Mouse (Mus musculus) midbrain, embryonic 11.5 days (tissue): ENCODE results near the gene Myo9a. TPM values are rescaled to one million over a fixed set of nuclear protein-coding genes. Genes with fewer than 3 reads are reported as not detected.

Source experiments
- ATAC-seq: fragments of 200-750 bp; cut with Nextera tagmentation; 2 replicates; pipeline ENCODE4 v1.8.0; 2017; ENCODE audit warnings: moderate TSS enrichment, moderate library complexity; ENCODE audit not compliant: low FRiP score
- DNase-seq: peaks from one replicate; pipeline ENCODE4 v3.0.0; 2015; ENCODE audit warnings: low spot score; ENCODE audit errors: missing footprints
- H3K27ac ChIP-seq: fragments of 300-500 bp; sonication (generic); 2 replicates; pipeline ENCODE4 v1.5.1; 2014; ENCODE audit warnings: low read depth, low read length
- H3K27me3 ChIP-seq: fragments of 300-500 bp; sonication (generic); 2 replicates; pipeline ENCODE4 v1.6.1; 2014; ENCODE audit warnings: mild to moderate bottlenecking, low read length, moderate library complexity, mixed read lengths; ENCODE audit not compliant: control insufficient read depth, insufficient read depth
- H3K36me3 ChIP-seq: fragments of 300-500 bp; sonication (generic); 2 replicates; pipeline ENCODE4 v1.6.1; 2014; ENCODE audit warnings: mild to moderate bottlenecking, low read length, moderate library complexity, mixed read lengths; ENCODE audit not compliant: control insufficient read depth, insufficient read depth
- H3K4me1 ChIP-seq: fragments of 300-500 bp; sonication (generic); 2 replicates; pipeline ENCODE4 v1.6.1; 2014; ENCODE audit warnings: low read length; ENCODE audit not compliant: control insufficient read depth, insufficient read depth
- H3K4me2 ChIP-seq: fragments of 300-500 bp; sonication (generic); 2 replicates; pipeline ENCODE4 v1.6.1; 2014; ENCODE audit warnings: mild to moderate bottlenecking, moderate library complexity
- H3K4me3 ChIP-seq: fragments of 300-500 bp; sonication (generic); 2 replicates; pipeline ENCODE4 v1.5.1; 2014; ENCODE audit warnings: low read depth, low read length
- H3K9ac ChIP-seq: fragments of 300-500 bp; sonication (generic); 2 replicates; pipeline ENCODE4 v1.6.1; 2014; ENCODE audit warnings: low read length
- H3K9me3 ChIP-seq: fragments of 300-500 bp; sonication (generic); 2 replicates; pipeline ENCODE4 v1.6.1; 2016; ENCODE audit warnings: low read length; ENCODE audit not compliant: control insufficient read depth
- WGBS: fragments of 180-500 bp; shearing (Covaris S2); extraction: QIAGEN DNeasy Blood & Tissue Kit; methylation state at CpG from one replicate; pipeline ENCODE4 v1.1.7; 2014; 5-methylcytosine and 5-hydroxymethylcytosine counted together
- polyA plus RNA-seq: library from polyadenylated mRNA; unstranded; fragments of >200 nt; fragmentation: Nextera tagmentation; extraction: Ambion mirVana; gene quantifications from 2 replicates; pipeline ENCODE4 v1.2.1, GENCODE M21; 2014

The Myo9a gene
- polyA plus RNA-seq, 1 experiment from 2014 or later, result 20.0 TPM

DNA sequence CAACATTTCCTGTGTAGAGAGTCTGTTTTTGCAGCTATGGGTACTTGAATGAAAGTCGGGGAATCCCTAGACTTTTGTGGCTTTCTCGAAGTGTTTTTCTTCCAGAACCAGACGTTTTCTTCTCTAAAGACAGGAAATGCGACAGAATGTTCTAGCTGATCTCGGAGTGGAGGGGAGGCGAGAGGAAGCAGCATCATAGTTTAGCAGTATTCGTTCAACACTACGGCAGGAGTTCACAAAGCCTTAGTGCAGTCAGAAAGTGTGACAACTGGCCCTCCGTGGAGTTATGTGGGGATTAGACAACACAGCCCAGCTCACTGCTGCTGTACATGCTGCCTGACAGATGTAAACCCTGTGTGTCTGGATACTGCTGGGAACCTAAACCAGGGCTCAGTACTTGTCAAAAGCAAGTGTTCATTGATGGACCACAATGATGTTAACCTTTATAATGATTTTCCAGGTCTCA is 191.2 kb downstream of the Myo9a start:
- no peaks in the 10 kb centered on the region for H3K27me3 ChIP-seq
- no peak overlapping the region for H3K27ac ChIP-seq
- no peak overlapping the region for H3K9ac ChIP-seq
- H3K36me3 ChIP-seq, result no peaks in the 10 kb centered on the region
- no peaks in the 10 kb centered on the region for H3K4me1 ChIP-seq
- H3K9me3 ChIP-seq, result no peaks in the 10 kb centered on the region
- DNase-seq (peak; percentile 76), ATAC-seq (no peak)
- H3K4me3 ChIP-seq, result no peak overlapping the region
- H3K4me2 ChIP-seq, result no peak overlapping the region
- WGBS, result 75% methylated on average over 9 of the region's 9 CpGs

DNA sequence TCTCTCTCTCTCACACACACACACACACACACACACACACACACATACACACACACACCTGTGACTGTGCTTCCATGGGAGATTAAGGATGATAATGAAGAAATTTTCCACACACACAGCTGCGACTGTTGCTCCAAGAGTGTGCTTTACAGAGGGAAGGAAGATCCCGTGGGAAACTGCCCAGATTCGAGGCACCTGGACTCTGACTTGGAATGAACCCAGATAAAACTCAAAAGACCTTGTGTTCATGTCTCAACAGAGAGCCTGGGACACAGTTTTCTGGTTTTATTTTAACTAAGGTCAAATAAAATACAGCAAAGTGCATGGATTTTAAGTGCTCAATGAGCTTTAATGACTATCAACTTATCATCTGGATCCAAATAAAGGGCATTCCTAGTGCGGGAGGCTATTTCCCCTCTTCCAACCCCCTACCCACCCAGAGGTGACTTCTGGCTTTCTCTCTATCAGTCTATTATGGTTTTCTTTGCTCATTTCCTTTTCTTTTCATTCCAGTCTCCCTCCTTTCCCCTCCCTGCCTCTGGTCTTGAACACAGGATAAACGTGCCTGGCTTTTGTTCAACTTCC is 191.9 kb downstream of the Myo9a start:
- no peak overlapping the region for H3K27ac ChIP-seq
- no peak for ATAC-seq

DNA sequence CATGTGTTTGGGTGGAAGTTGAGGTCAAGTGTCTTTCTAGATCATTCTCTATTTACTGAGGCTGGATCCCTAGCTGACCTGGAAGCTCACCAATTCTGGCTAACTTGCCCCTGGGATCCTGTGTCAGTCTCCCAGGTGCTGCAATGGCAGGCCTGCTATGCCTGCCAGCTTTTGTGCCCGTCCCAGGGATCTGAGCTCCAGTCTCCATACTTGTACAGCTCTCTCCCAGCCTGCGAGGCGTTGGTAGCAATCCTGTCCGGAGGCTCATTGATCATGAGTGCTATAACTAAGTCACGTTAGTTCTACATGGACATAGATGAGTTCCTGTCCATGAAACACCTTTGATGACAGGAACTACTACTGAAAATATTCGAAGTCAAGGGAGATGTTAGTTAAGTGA is 193.1 kb downstream of the Myo9a start:
- Histone ChIP-seq H3K9ac (no peak overlapping the region), H3K4me3 (no peak overlapping the region), H3K27ac (no peak overlapping the region), H3K36me3 (no peaks in the 10 kb centered on the region), H3K9me3 (no peaks in the 10 kb centered on the region), H3K4me1 (no peaks in the 10 kb centered on the region), H3K27me3 (no peaks in the 10 kb centered on the region), H3K4me2 (no peak overlapping the region)
- ATAC-seq (no peak), DNase-seq (no peak)
- whole genome bisulfite sequencing, result 92% methylated on average over 6 of the region's 6 CpGs

More for the DNA sequence above, 191.9 kb downstream of the Myo9a start:
- Histone ChIP-seq H3K36me3 (no peaks in the 10 kb centered on the region), H3K4me3 (no peak overlapping the region), H3K4me1 (no peaks in the 10 kb centered on the region), H3K27me3 (no peaks in the 10 kb centered on the region), H3K9me3 (no peaks in the 10 kb centered on the region), H3K9ac (no peak overlapping the region), H3K4me2 (no peak overlapping the region)
- 70% methylated on average over 5 of the region's 5 CpGs for WGBS
- DNase-seq, result peak; percentile 54

DNA sequence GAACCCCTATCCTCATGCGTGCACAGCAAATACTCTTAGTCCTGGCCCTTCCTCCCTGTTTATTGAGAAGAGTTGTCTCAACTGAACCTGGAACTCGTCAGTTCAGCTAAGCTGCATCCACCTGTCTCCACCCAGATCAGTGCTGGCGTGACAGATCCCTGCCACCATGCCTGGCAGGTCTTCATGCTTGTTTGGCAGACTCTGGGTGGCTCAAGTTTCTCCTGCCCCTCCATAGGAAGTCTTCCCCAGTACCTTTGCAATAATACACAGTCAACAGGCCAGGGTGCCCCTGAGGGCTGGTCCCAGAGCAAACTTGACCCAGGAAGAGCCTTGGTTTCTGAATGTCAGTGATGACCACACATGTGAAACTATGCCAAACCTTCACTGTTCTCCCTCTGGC is 194.5 kb downstream of the Myo9a start:
- Histone ChIP-seq H3K9ac (no peak overlapping the region), H3K27me3 (no peaks in the 10 kb centered on the region), H3K4me1 (no peaks in the 10 kb centered on the region), H3K27ac (no peak overlapping the region), H3K4me3 (no peak overlapping the region), H3K9me3 (no peaks in the 10 kb centered on the region), H3K4me2 (no peak overlapping the region), H3K36me3 (no peaks in the 10 kb centered on the region)
- no peak for DNase-seq
- 76% methylated on average over 3 of the region's 3 CpGs for WGBS
- no peak for ATAC-seq

DNA sequence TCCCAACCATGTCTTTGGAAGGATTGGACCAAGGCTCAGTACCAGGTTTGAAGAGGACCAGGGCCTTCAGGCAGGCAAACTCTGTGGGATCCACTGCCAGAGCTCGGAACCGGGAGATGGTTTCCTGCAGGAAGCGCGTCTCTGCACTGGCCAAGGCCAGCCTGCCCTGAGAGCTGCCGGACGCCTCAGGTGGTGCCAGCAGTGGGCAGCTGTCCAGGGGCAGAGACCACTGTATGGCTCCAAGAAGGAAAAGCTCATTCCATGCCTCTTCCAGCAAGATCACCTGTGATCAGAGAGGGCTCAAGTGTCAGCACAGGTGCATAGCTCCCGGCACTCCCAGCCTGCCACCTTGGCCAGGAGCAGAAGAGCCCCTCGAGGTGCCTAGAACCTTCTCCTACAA is 196.6 kb downstream of the Myo9a start:
- Histone ChIP-seq H3K4me2 (no peak overlapping the region), H3K4me3 (no peak overlapping the region), H3K27ac (no peak overlapping the region), H3K27me3 (no peaks in the 10 kb centered on the region), H3K9ac (no peak overlapping the region), H3K4me1 (no peaks in the 10 kb centered on the region), H3K36me3 (no peaks in the 10 kb centered on the region), H3K9me3 (no peaks in the 10 kb centered on the region)
- ATAC-seq (no peak), DNase-seq (no peak)
- WGBS, result 88% methylated on average over 8 of the region's 8 CpGs

DNA sequence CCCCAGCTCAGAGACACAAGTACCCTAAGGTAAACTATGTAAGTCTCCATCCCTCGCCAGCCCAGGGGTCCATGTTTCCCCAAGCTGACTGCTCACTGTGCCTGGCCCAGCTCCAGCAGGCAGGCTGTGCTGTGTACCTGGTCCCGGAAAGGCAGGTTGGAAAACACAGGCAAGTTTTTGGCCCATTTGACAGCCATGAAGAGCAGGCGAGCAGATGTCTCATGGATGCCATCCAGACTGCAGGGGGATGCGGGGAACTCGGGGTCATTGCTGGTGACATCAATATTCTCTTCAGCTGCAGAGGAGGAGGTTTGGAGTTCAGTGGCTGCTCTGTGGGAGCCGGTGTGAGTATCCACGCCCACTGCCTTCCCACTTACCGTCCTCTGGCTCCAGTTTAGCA is 197.5 kb downstream of the Myo9a start:
- no peaks in the 10 kb centered on the region for H3K9me3 ChIP-seq
- H3K27ac ChIP-seq, result no peak overlapping the region
- no peaks in the 10 kb centered on the region for H3K27me3 ChIP-seq
- H3K4me1 ChIP-seq, result no peaks in the 10 kb centered on the region
- no peak overlapping the region for H3K4me3 ChIP-seq
- 80% methylated on average over 8 of the region's 8 CpGs for WGBS
- ATAC-seq (no peak), DNase-seq (peak; percentile 33)
- no peak overlapping the region for H3K9ac ChIP-seq
- no peak overlapping the region for H3K4me2 ChIP-seq
- H3K36me3 ChIP-seq, result no peaks in the 10 kb centered on the region

DNA sequence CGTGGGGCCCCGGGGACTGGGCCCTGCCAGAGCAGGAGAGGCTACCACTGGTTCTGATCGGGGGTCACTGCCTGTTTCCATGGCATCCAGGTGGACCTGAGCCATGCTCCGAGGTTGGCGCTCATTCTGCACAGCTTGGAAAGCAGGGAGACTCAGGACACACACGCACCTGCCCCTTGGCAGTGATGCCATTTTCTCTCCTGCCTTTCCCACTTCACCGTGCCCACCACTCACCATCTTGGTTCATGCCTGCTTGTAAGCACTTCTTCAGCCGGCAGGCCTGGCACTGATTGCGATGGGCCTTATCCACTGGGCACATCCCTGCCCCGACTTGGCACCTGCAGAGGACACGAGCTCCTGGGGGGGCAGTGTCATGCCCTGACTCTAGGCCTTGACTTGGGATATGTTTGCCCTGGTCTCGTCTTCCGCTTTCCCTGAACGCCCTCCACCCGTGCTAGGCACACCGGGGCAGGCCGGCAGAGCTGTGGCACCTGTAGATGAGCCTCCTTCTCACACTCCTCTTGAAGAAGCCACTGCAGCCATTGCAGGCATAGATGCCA is 198.1 kb downstream of the Myo9a start:
- H3K36me3 ChIP-seq, result no peaks in the 10 kb centered on the region
- no peaks in the 10 kb centered on the region for H3K27me3 ChIP-seq
- no peak overlapping the region for H3K4me3 ChIP-seq
- H3K4me1 ChIP-seq, result no peaks in the 10 kb centered on the region
- WGBS, result 88% methylated on average over 17 of the region's 17 CpGs
- H3K9me3 ChIP-seq, result no peaks in the 10 kb centered on the region
- DNase-seq (no peak), ATAC-seq (no peak)
- H3K9ac ChIP-seq, result no peak overlapping the region
- no peak overlapping the region for H3K4me2 ChIP-seq
- no peak overlapping the region for H3K27ac ChIP-seq

DNA sequence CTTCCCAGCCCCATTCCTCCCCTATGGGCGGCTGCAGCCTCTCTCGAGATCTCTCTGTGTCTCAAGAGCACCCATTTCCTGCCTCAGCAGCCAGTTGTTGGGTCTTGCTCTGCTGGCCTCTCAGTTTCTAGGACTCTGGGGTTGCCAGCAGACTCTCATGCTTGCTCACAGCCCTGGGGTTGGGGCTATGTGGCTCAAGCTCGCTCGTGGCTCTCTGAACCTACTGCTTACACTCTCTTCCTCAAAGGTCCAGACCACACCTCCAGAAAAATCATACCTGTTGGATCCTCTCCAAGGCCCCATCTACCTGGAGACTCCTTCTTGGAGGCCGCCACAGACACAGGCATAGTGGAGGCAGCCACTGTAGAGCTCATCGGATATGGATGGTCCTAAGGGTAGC is 198.8 kb downstream of the Myo9a start:
- 83% methylated on average over 6 of the region's 6 CpGs for WGBS
- Histone ChIP-seq H3K4me3 (no peak overlapping the region), H3K27me3 (no peaks in the 10 kb centered on the region), H3K4me2 (no peak overlapping the region), H3K9ac (no peak overlapping the region), H3K27ac (no peak overlapping the region), H3K4me1 (no peaks in the 10 kb centered on the region), H3K36me3 (no peaks in the 10 kb centered on the region), H3K9me3 (no peaks in the 10 kb centered on the region)
- ATAC-seq (no peak), DNase-seq (peak; percentile 33)

DNA sequence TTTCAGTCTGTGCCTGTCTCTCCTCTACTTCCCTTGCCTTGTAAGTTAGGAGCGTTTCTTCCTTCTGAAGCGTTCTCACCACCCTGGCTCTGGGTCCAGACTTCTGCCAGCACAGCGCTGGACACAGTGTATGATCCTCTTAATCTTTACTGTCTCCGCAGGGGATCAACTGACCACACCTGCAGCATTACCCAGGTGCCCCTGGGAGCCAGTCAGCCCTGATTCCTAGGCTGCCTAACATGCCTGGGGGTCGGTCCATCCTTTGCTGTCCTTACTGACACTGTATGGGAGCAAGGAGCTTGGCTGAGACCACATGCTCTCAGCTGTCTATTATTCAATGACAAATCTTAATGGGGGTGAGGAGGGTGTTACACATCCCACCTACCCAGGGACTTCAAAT is 199.3 kb downstream of the Myo9a start:
- H3K27ac ChIP-seq, result no peak overlapping the region
- DNase-seq (peak; percentile 59), ATAC-seq (no peak)
- no peaks in the 10 kb centered on the region for H3K9me3 ChIP-seq
- H3K36me3 ChIP-seq, result no peaks in the 10 kb centered on the region
- no peak overlapping the region for H3K9ac ChIP-seq
- 91% methylated on average over 5 of the region's 5 CpGs for WGBS
- no peak overlapping the region for H3K4me2 ChIP-seq
- H3K4me3 ChIP-seq, result no peak overlapping the region
- no peaks in the 10 kb centered on the region for H3K27me3 ChIP-seq
- no peaks in the 10 kb centered on the region for H3K4me1 ChIP-seq
